Mouse (Mus musculus) heart, adult 2 months (tissue): ENCODE measurements around the gene Dgkh. TPM values are rescaled to one million over a fixed set of nuclear protein-coding genes. Genes with fewer than 3 reads are reported as not detected.

Source experiments
- DNase-seq, 2 experiments: peaks; one replicate each; pipeline ENCODE4 v3.0.0; 2021
- H3K27ac ChIP-seq: fragments of 200-600 bp; 2 replicates; pipeline ENCODE4 v1.8.1; 2022
- H3K27me3 ChIP-seq: fragments of 200-500 bp; 2 replicates; pipeline ENCODE4 v1.6.1; 2012; ENCODE audit warnings: mild to moderate bottlenecking, low read length, inconsistent platforms, mixed read lengths; ENCODE audit not compliant: control insufficient read depth, insufficient read depth
- H3K36me3 ChIP-seq: fragments of 200-500 bp; 2 replicates; pipeline ENCODE4 v1.6.1; 2012; ENCODE audit warnings: low read length, inconsistent platforms; ENCODE audit not compliant: control insufficient read depth, insufficient read depth
- H3K4me1 ChIP-seq: fragments of 200-500 bp; 2 replicates; pipeline ENCODE4 v1.6.1; 2011; ENCODE audit warnings: low read length; ENCODE audit not compliant: control insufficient read depth, insufficient read depth
- H3K4me3 ChIP-seq: fragments of 200-600 bp; 2 replicates; pipeline ENCODE4 v1.8.1; 2022
- H3K79me2 ChIP-seq: fragments of 200-500 bp; replicated peaks from 2 replicates; pipeline ENCODE4 v1.6.1; 2012; ENCODE audit warnings: mild to moderate bottlenecking, inconsistent platforms, low read length, moderate library complexity, mixed read lengths; ENCODE audit not compliant: control insufficient read depth, insufficient read depth
- H3K9ac ChIP-seq: fragments of 200-500 bp; 2 replicates; pipeline ENCODE4 v1.6.1; 2012; ENCODE audit warnings: low read depth, mild to moderate bottlenecking, control low read depth, inconsistent platforms, low read length, mixed read lengths
- CTCF ChIP-seq: fragments of 200-600 bp; IDR thresholded peaks from 2 replicates; pipeline ENCODE4 v1.8.1; 2022; ENCODE audit warnings: antibody characterized with exemption, mild to moderate bottlenecking, moderate library complexity
- EP300 ChIP-seq: fragments of 200-500 bp; IDR thresholded peaks from 2 replicates; pipeline ENCODE4 v1.6.1; 2011; ENCODE audit warnings: low read depth, low read length, control low read depth; ENCODE audit not compliant: insufficient read depth
- POLR2A ChIP-seq: fragments of 200-500 bp; IDR thresholded peaks from 2 replicates; pipeline ENCODE4 v1.6.1; 2011; ENCODE audit warnings: mild to moderate bottlenecking, low read depth, low read length, control low read depth; ENCODE audit not compliant: insufficient read depth
- whole genome bisulfite sequencing: fragments of 180-500 bp; shearing (Covaris S2); methylation state at CpG from one replicate; pipeline ENCODE4 v1.1.7; 2018; 5-methylcytosine and 5-hydroxymethylcytosine counted together
- intact Hi-C: fragments of 180-260 bp; cut with DNase I; formaldehyde crosslinking; loops from one replicate; pipeline ENCODE4 v1.15.1; 2025
- polyA plus RNA-seq: library from polyadenylated mRNA; depleted of rRNA; stranded (reverse); fragments of >200 nt; gene quantifications from 2 replicates; pipeline ENCODE4 v1.2.3, GENCODE M21; 2012
- total RNA-seq, 2 experiments: library from RNA; stranded (reverse); gene quantifications; 2 replicates each; pipeline ENCODE4 v1.2.3; 2021

Gene Dgkh
- total and polyA plus RNA-seq, 3 experiments, result 1.1 to 6.3 (median 6.2) TPM

GRCm38 (mm10) chr14:78594916-78595315 lies 137.7 kb downstream of the Dgkh start:
- Histone ChIP-seq H3K36me3 (no peaks in the 10 kb centered on the region), H3K4me3 (no peak overlapping the region), H3K27me3 (no peaks in the 10 kb centered on the region), H3K27ac (no peak overlapping the region), H3K9ac (no peak overlapping the region), H3K4me1 (no peaks in the 10 kb centered on the region), H3K79me2 (no peaks in the 10 kb centered on the region)
- TF ChIP-seq EP300 (no peak), CTCF (no peak), POLR2A (no peak)
- 81% methylated on average over 6 of the region's 6 CpGs for WGBS
- intact Hi-C loops, result no loop called here
- DNase-seq, result no peak

- H3K27me3 ChIP-seq, result no peaks in the 10 kb centered on the region
- DNase-seq, result no peak
- intact Hi-C loops, result no loop called here
- H3K79me2 ChIP-seq, result no peaks in the 10 kb centered on the region
- H3K4me3 ChIP-seq, result no peak overlapping the region
- no peaks in the 10 kb centered on the region for H3K36me3 ChIP-seq
- H3K4me1 ChIP-seq, result no peaks in the 10 kb centered on the region
- no peak overlapping the region for H3K9ac ChIP-seq
- H3K27ac ChIP-seq, result no peak overlapping the region
- 96% methylated on average over 3 of the region's 3 CpGs for WGBS
- no peak for TF ChIP-seq CTCF
These were observed 139.6 kb downstream of the Dgkh start for GRCm38 (mm10) chr14:78592965-78593364.

- no peak for DNase-seq
- H3K4me1 ChIP-seq, result no peaks in the 10 kb centered on the region
- 20% methylated on average over 2 of the region's 2 CpGs for WGBS
- H3K9ac ChIP-seq, result no peak overlapping the region
- no peak for TF ChIP-seq POLR2A
- peak; percentile 65 for TF ChIP-seq CTCF
- no peak for TF ChIP-seq EP300
- H3K4me3 ChIP-seq, result no peak overlapping the region
- no peaks in the 10 kb centered on the region for H3K36me3 ChIP-seq
- intact Hi-C loops, result no loop called here
- no peaks in the 10 kb centered on the region for H3K79me2 ChIP-seq
- no peak overlapping the region for H3K27ac ChIP-seq
- no peaks in the 10 kb centered on the region for H3K27me3 ChIP-seq
These were observed 142.2 kb downstream of the Dgkh start for GRCm38 (mm10) chr14:78590335-78590734.

GRCm38 (mm10) chr14:78584222-78584621 lies 148.4 kb downstream of the Dgkh start:
- no peaks in the 10 kb centered on the region for H3K36me3 ChIP-seq
- intact Hi-C loops, result no loop called here
- H3K4me1 ChIP-seq, result no peaks in the 10 kb centered on the region
- H3K79me2 ChIP-seq, result no peaks in the 10 kb centered on the region
- no peak for TF ChIP-seq EP300
- TF ChIP-seq POLR2A, result no peak
- TF ChIP-seq CTCF, result no peak
- H3K4me3 ChIP-seq, result no peak overlapping the region
- DNase-seq, result no peak
- 90% methylated on average over 13 of the region's 13 CpGs for WGBS
- H3K27ac ChIP-seq, result no peak overlapping the region
- no peaks in the 10 kb centered on the region for H3K27me3 ChIP-seq
- no peak overlapping the region for H3K9ac ChIP-seq

- no peaks in the 10 kb centered on the region for H3K4me1 ChIP-seq
- H3K27me3 ChIP-seq, result no peaks in the 10 kb centered on the region
- H3K79me2 ChIP-seq, result no peaks in the 10 kb centered on the region
- H3K36me3 ChIP-seq, result no peaks in the 10 kb centered on the region
- DNase-seq, result no peak
- intact Hi-C loops, result no loop called here
- H3K9ac ChIP-seq, result no peak overlapping the region
- no peak overlapping the region for H3K27ac ChIP-seq
- no peak overlapping the region for H3K4me3 ChIP-seq
- TF ChIP-seq CTCF (no peak), POLR2A (no peak), EP300 (no peak)
These were observed 149.4 kb downstream of the Dgkh start for GRCm38 (mm10) chr14:78583168-78583567.

- Histone ChIP-seq H3K9ac (no peak overlapping the region), H3K79me2 (no peaks in the 10 kb centered on the region), H3K27me3 (no peaks in the 10 kb centered on the region), H3K4me1 (no peaks in the 10 kb centered on the region), H3K4me3 (no peak overlapping the region), H3K27ac (no peak overlapping the region), H3K36me3 (no peaks in the 10 kb centered on the region)
- peak; percentile 46 for TF ChIP-seq CTCF
- TF ChIP-seq EP300, result no peak
- DNase-seq, result no peak
- intact Hi-C loops, result no loop called here
- 81% methylated on average over 13 of the region's 13 CpGs for WGBS
These were observed 156.7 kb downstream of the Dgkh start for GRCm38 (mm10) chr14:78575899-78576298.

GRCm38 (mm10) chr14:78568410-78568809 lies 164.2 kb downstream of the Dgkh start:
- intact Hi-C loops, result no loop called here
- whole genome bisulfite sequencing, result 92% methylated on average over 5 of the region's 5 CpGs
- Histone ChIP-seq H3K4me3 (no peak overlapping the region), H3K79me2 (no peaks in the 10 kb centered on the region), H3K36me3 (no peaks in the 10 kb centered on the region), H3K27ac (no peak overlapping the region), H3K9ac (no peak overlapping the region), H3K4me1 (no peaks in the 10 kb centered on the region), H3K27me3 (no peaks in the 10 kb centered on the region)
- DNase-seq, result no peak
- TF ChIP-seq CTCF (no peak), EP300 (no peak), POLR2A (no peak)
